Mouse (Mus musculus): ENCODE data around the gene Setd1a.
"Not testable (repeated sequence)": the region's sequence is repeated elsewhere in the genome, so short reads cannot be mapped to it uniquely, and the experiment has no call there.

Setd1a gene

DNA sequence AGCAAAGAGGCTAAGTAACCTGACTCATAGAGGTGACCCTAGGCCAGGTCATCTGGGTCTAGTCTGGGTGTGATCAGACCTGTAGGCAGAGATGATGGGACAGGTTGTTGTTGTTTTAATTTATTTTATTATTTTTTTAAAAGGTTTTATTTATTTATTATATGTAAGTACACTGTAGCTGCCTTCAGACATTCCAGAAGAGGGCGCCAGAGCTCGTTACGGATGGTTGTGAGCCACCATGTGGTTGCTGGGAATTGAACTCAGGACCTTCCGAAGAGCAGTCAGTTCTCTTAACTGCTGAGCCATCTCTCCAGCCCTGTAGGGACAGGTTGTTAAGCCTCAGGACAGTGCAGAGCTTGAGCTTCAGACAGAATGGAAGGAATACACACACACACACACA is 61.4 kb downstream of the Setd1a start:
- not testable (repeated sequence) for DNase-seq

DNA sequence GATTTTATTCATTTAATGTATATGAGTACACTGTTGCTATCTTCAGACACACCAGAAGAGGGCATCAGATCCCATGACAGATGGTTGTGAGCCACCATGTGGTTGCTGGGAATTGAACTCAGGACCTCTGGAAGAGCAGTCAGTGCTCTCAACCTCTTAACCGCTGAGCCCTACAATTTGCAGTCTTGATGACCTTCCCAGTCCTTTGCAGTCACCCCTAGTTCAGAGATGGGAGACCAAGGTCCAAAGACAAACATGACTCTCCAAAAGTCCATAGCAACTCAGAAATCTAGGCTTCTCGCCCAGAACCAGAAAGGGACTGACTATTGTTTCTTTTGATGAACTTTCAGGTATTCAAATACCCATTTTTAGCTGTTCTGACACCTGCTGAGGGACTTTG is 63.6 kb downstream of the Setd1a start:
- not testable (repeated sequence) for DNase-seq

- DNase-seq = peak; percentile 66 to 72
These were observed 64.4 kb downstream of the Setd1a start for GRCm38 (mm10) chr7:127840886-127841285.

GRCm38 (mm10) chr7:127841340-127842000 is 65.0 kb downstream of the Setd1a start:
- peak; percentile 89 to 92 for DNase-seq

GRCm38 (mm10) chr7:127842001-127842718 is 65.7 kb downstream of the Setd1a start:
- DNase-seq = peak; percentile 64 to 74
